Mouse (Mus musculus) cerebellum, adult 2 months (tissue): Measurements from ENCODE around the gene Baiap2l2. TPM values are rescaled to one million over a fixed set of nuclear protein-coding genes. Genes with fewer than 3 reads are reported as not detected.
A peak's percentile ranks its signal among the peaks of the same experiment; 100 is the strongest.
"Not testable (repeated sequence)": the region's sequence is repeated elsewhere in the genome, so short reads cannot be mapped to it uniquely, and the experiment has no call there.

Experiments
- DNase-seq, 2 experiments: peaks; one replicate each; pipeline ENCODE4 v3.0.0; 2021
- H3K27ac ChIP-seq: fragments of 200-500 bp; 2 replicates; pipeline ENCODE4 v1.5.1; 2012; ENCODE audit warnings: low read length, control low read depth, inconsistent platforms; ENCODE audit not compliant: insufficient read depth
- H3K27me3 ChIP-seq: fragments of 200-500 bp; 2 replicates; pipeline ENCODE4 v1.6.1; 2012; ENCODE audit warnings: inconsistent platforms, mild to moderate bottlenecking, low read length, moderate library complexity; ENCODE audit not compliant: control insufficient read depth, insufficient read depth
- H3K4me1 ChIP-seq: fragments of 200-500 bp; 2 replicates; pipeline ENCODE4 v1.6.1; 2011; ENCODE audit warnings: low read length; ENCODE audit not compliant: control insufficient read depth, insufficient read depth
- H3K4me3 ChIP-seq: fragments of 200-500 bp; replicated peaks from 2 replicates; pipeline ENCODE3; 2011; ENCODE audit warnings: mild to moderate bottlenecking, low read depth, low read length, control low read depth; ENCODE audit not compliant: insufficient read depth
- CTCF ChIP-seq: fragments of 200-500 bp; IDR thresholded peaks from 2 replicates; pipeline ENCODE4 v1.5.1; 2011; ENCODE audit warnings: low read depth, mild to moderate bottlenecking, control low read depth, low read length, moderate library complexity, borderline replicate concordance; ENCODE audit not compliant: insufficient read depth
- POLR2A ChIP-seq: fragments of 200-500 bp; IDR thresholded peaks from 2 replicates; pipeline ENCODE4 v1.6.1; 2011; ENCODE audit warnings: low read length, control low read depth, borderline replicate concordance; ENCODE audit not compliant: insufficient read depth
- WGBS: fragments of 180-500 bp; shearing (Covaris S2); methylation state at CpG from one replicate; pipeline ENCODE4 v1.1.7; 2018; 5-methylcytosine and 5-hydroxymethylcytosine counted together
- polyA plus RNA-seq: library from polyadenylated mRNA; depleted of rRNA; stranded (reverse); fragments of >200 nt; gene quantifications from 2 replicates; pipeline ENCODE4 v1.2.3, GENCODE M21; 2012

Gene Baiap2l2
- polyA plus RNA-seq, 1 experiment: 0.21 TPM

DNA sequence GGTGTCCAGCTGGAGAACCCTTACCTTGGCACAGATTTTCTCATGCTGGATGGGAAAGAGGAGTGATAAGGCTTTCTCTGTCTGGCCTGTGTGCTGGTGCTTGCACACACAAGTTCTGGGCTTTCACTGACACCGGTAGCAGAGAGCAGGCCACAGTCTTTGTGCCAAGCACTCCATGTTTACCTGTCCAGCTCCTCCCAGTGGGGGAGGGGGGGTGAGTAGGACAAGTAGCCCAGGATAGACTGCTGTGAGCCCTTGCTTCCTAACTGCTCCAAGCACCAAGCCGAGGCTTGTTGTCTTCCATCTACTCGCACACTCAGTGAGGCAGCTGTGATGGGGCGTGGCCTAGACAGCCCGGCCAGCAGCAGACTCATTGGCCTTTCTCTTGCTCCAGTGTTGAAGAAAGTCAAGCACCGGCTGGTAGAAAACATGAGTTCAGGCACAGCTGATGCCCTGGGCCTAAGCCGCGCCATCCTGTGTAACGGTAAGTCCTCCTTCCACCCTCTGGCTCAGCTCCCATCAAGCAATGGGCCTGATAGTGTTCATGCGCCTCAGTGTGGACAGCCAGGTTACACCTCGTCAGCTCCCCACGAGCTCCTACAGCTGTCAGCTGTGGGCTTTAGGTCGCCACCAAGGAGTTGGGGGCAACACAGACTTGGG lies 42.6 kb downstream of the Baiap2l2 start:
- no peak for TF ChIP-seq CTCF
- TF ChIP-seq POLR2A: no peak
- WGBS: 50% methylated on average over 13 of the region's 13 CpGs
- Histone ChIP-seq H3K4me1 (no peaks in the 10 kb centered on the region), H3K27ac (no peak overlapping the region), H3K27me3 (no peaks in the 10 kb centered on the region), H3K4me3 (no peak overlapping the region)
- no peak for DNase-seq

DNA sequence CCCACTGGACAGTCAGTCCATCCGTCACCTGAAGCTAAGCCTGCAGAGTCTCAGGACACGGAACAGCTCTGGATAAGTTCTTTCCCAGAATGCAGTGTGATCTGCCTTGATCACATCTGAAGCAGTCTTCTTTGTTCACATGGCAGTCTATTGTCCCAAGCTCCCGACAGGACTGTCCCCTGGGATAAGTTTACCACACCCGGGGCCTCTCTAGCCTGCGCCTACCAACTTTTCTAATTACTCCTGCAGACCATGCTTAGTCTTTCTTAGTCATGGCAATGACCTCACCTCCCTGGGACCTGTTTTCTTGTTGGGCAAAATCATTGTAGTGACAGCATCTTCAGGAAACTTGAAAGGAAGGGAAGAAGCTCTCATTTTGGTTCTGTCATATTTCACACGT lies 47.3 kb downstream of the Baiap2l2 start:
- Histone ChIP-seq H3K4me1 (no peaks in the 10 kb centered on the region), H3K27ac (no peak overlapping the region), H3K27me3 (no peaks in the 10 kb centered on the region), H3K4me3 (no peak overlapping the region)
- DNase-seq: no peak
- WGBS: 79% methylated on average over 6 of the region's 6 CpGs
- TF ChIP-seq POLR2A (no peak), CTCF (no peak)

DNA sequence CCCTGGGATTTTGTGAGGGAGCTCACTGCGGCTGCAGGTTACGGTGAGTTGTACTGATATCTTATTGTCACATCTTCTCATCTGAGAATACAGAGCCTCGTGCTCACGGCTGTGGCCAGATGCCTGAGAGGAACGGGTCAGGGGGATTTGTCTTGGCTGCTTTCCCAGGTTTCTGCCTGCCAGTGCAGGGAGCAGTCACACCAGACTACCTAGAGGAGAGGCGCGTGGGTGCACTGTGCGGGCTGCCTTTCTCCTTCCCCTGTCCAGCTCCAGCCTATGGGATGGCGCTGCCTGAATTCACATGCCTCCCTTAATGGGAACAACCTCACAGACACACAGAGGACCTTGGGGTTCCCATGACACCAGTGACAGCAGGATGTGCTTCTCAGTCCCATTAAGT lies 50.1 kb downstream of the Baiap2l2 start:
- Histone ChIP-seq H3K4me1 (no peaks in the 10 kb centered on the region; the same call in 1 of the 2 replicates), H3K27ac (no peak overlapping the region), H3K27me3 (no peaks in the 10 kb centered on the region), H3K4me3 (no peak overlapping the region)
- no peak for TF ChIP-seq CTCF
- TF ChIP-seq POLR2A: no peak
- DNase-seq: no peak
- WGBS: 46% methylated on average over 9 of the region's 9 CpGs

DNA sequence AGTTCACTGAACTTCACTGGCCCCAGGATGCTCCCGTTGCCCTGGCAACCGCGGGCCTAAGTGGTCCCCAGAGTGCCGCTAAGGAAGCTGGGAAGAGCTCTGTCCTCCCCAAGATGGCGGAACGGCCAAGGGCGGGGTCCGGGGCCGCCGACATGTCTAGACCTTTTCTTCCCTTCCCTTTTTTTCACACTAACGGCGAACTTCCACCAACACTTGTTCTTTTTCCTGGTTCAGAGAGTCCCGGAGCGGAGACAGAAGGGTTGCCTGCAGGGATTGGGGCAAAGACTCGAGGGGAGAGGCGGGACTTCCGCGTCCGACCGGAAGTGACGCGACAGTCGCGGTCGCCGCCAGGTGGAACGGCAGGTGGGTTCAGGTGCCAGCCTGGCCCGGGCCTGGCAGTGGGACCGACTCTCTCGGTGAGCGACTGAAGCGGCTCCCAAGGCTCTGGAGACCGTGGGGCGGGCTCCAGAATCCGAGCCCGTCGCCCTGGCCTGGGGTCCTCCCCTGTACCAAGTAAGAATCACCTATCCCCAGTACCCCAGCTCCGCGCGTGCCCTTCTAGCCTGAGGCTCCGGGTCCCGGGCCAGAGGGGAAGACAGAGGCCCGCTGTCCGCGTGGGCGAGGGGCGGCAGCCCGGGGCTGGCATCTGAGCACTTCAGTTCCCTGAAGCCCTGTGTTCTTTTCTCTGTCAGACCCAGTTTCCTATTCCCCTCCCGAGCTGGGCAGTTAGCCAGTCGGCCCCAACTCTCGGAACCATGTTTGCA lies 56.1 kb downstream of the Baiap2l2 start, which contains the start of the genes Pick1 and Gm49486:
TSS of gene Pick1 (plus strand) at position 116 of the 764 bp plus-strand sequence.
TSS of gene Gm49486 (plus strand) at position 334 of the 764 bp plus-strand sequence.
- Histone ChIP-seq H3K4me3 (peak within 1 kb of the TSS; percentile 88), H3K4me1 (peaks cover 3% of the 10 kb centered on the region), H3K27ac (peak within 1 kb of the TSS; percentile 85), H3K27me3 (no peaks in the 10 kb centered on the region)
- no peak for TF ChIP-seq CTCF
- peak; percentile 86 for TF ChIP-seq POLR2A
- under 1% methylated on average over 51 of the region's 51 CpGs for WGBS
- peak; percentile 92 to 98 for DNase-seq

DNA sequence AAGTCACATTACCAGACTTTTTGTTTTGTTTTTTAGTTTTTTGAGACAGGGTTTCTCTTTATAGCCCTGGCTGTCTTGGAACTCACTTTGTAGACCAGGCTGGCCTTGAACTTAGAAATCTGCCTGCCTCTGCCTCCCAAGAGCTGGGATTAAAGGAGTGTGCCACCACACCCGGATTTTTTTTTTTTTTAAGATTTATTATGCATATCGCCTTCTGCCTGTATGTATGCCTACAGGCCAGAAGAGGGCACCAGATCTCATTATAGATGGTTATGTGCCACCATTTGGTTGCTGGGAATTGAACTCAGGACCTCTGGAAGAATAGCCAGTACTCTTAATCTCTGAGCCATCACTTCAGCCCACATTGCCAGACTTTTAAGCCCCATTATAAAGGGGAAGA lies 59.6 kb downstream of the Baiap2l2 start:
- H3K4me3 ChIP-seq, H3K27me3 ChIP-seq, H3K27ac ChIP-seq, H3K4me1 ChIP-seq, DNase-seq: not testable (repeated sequence)
- 40% methylated on average over 2 of the region's 2 CpGs for WGBS

DNA sequence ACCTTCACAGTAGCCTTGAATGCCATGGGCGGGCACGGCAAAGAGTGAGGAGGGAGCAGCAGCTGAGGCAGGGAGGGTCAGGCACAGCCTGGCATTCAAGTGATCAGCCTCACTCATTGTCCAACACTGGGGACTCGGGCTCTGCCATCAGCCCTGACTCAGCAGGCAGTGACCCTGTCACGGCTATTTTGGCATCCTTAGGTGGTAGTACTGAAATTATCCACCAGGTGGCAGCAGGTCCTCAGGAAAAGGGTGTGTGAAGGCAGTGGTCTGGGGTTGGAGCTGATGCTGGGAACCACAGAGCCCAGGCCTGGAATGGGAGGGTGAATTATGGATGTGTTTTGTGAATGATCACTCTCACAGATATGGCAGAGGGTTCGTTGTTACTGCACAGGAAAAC lies 60.7 kb downstream of the Baiap2l2 start:
- Histone ChIP-seq H3K27ac (no peak overlapping the region), H3K27me3 (no peaks in the 10 kb centered on the region), H3K4me3 (peak overlapping the region; percentile 19), H3K4me1 (peaks cover 3% of the 10 kb centered on the region)
- peak; percentile 82 to 90 for DNase-seq
- WGBS: 9% methylated on average over 5 of the region's 5 CpGs
- TF ChIP-seq CTCF (peak; percentile 90), POLR2A (no peak)

DNA sequence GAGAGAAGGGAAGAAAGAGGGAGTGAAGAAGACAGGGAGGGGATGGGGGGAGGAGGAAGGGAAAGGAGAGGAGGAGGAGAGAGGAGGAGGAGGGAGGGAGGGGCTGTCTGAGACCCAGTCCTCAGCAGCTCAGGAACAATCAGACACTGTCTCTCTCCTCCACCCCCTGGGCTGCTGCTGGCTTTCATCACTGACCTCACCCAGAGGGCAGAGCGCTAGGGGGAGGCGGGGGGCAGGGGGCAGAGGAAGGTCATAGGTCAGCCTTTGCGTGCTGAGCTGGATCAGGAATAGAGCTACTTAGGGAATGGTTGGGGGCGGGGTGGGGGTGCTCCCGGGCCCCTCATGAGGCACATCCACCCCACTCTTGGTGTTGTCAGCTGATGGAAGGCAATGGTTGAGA lies 61.7 kb downstream of the Baiap2l2 start:
- Histone ChIP-seq H3K27ac (no peak overlapping the region), H3K27me3 (no peaks in the 10 kb centered on the region), H3K4me1 (peaks cover 3% of the 10 kb centered on the region), H3K4me3 (no peak overlapping the region)
- no peak for DNase-seq
- no peak for TF ChIP-seq CTCF
- no peak for TF ChIP-seq POLR2A
- WGBS: 15% methylated on average over 5 of the region's 5 CpGs

DNA sequence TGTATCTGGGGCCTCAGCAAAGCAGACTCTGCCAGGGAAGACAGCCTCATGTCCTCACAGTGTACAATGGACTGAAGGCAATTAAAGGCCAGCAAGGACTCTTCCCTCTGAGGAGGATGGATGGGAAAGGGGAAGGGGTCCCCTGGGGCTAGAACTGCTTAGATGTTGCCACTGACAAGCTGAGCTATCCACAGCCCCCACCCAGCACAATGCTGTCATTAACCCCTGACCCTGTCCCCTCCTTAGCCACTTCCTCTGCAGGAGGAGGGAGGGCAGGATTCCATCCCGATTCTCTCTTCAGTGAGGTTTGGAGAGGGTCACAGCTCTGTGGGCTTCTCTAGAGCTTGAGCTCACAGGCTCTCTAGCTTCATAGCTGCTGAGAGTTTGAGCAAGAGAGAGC lies 65.8 kb downstream of the Baiap2l2 start:
- WGBS: 0% methylated on average over 1 of the region's 1 CpGs
- Histone ChIP-seq H3K27me3 (no peaks in the 10 kb centered on the region), H3K4me1 (peaks cover 2% of the 10 kb centered on the region), H3K27ac (no peak overlapping the region), H3K4me3 (no peak overlapping the region)
- DNase-seq: no peak
- TF ChIP-seq CTCF (no peak), POLR2A (no peak)
